Mouse (Mus musculus) adrenal gland (tissue): ENCODE data around the gene Klhdc8b.

Experiments used
- intact Hi-C: fragments of 180-260 bp; cut with DNase I; formaldehyde crosslinking; loops from one replicate; pipeline ENCODE4 v1.15.1; 2025
- long read RNA-seq, 2 experiments: library from polyadenylated mRNA; unstranded; transcript quantifications; one replicate each; pipeline ENCODE4 v2.0.0; 2020; ENCODE audit warnings: borderline replicate concordance in 1 of 2; ENCODE audit not compliant: insufficient replicate concordance in 1 of 2

Klhdc8b gene
- long read RNA-seq, experiment 1, transcript Klhdc8b-201 (6 exons, 1,897 nt) = major isoform, 5 of 9 reads
- long read RNA-seq, experiment 1, partial matches to known transcripts = 2 of 9 reads
- long read RNA-seq, experiment 1, other reads (novel, unspliced or antisense) = 2 of 9 reads
- long read RNA-seq, experiment 2, transcript Klhdc8b-201 (6 exons, 1,897 nt) = major isoform, 12 of 16 reads
- long read RNA-seq, experiment 2, partial matches to known transcripts = 2 of 16 reads
- long read RNA-seq, experiment 2, other reads (novel, unspliced or antisense) = 1 of 16 reads

GRCm38 (mm10) chr9:108461181-108461631, at the start of gene Klhdc8b:
Gene Klhdc8b, minus strand, starts transcription at chr9:108461581.
- intact Hi-C loops = no loop called here

- intact Hi-C loops = no loop called here
These were observed 47.4 kb upstream of the Klhdc8b start for GRCm38 (mm10) chr9:108508776-108509175.

GRCm38 (mm10) chr9:108507619-108508434, 46.4 kb upstream of the Klhdc8b start, which contains the start of gene Qars:
Gene Qars, plus strand, starts transcription at chr9:108507706.
- intact Hi-C loops = no loop called here

- intact Hi-C loops = no loop called here
These were observed 45.5 kb upstream of the Klhdc8b start for GRCm38 (mm10) chr9:108506901-108507300.

GRCm38 (mm10) chr9:108499943-108500342, 38.6 kb upstream of the Klhdc8b start:
- intact Hi-C loops = no loop called here

- intact Hi-C loops = no loop called here
These were observed 37.9 kb upstream of the Klhdc8b start for GRCm38 (mm10) chr9:108499231-108499630.

GRCm38 (mm10) chr9:108494905-108495304, 33.5 kb upstream of the Klhdc8b start:
- intact Hi-C loops = no loop called here

GRCm38 (mm10) chr9:108494146-108494825, 32.9 kb upstream of the Klhdc8b start:
- intact Hi-C loops = no loop called here

GRCm38 (mm10) chr9:108493246-108493645, 31.9 kb upstream of the Klhdc8b start:
- intact Hi-C loops = no loop called here

GRCm38 (mm10) chr9:108492043-108492750, 30.8 kb upstream of the Klhdc8b start:
- intact Hi-C loops = no loop called here

- intact Hi-C loops = no loop called here
These were observed 29.9 kb upstream of the Klhdc8b start for GRCm38 (mm10) chr9:108491286-108491580.

- intact Hi-C loops = no loop called here
These were observed 29.3 kb upstream of the Klhdc8b start, which contains the start of gene Usp19 for GRCm38 (mm10) chr9:108490559-108491285. Gene Usp19, plus strand, starts transcription at chr9:108490602.

GRCm38 (mm10) chr9:108489702-108490558, 28.5 kb upstream of the Klhdc8b start:
- intact Hi-C loops = no loop called here

- intact Hi-C loops = no loop called here
These were observed 27.8 kb upstream of the Klhdc8b start for GRCm38 (mm10) chr9:108489215-108489614.

GRCm38 (mm10) chr9:108488403-108488802, 27.0 kb upstream of the Klhdc8b start:
- intact Hi-C loops = no loop called here

GRCm38 (mm10) chr9:108486973-108487530, 25.7 kb upstream of the Klhdc8b start:
- intact Hi-C loops = no loop called here

GRCm38 (mm10) chr9:108485301-108485875, 24.0 kb upstream of the Klhdc8b start:
- intact Hi-C loops = no loop called here

GRCm38 (mm10) chr9:108484021-108484420, 22.6 kb upstream of the Klhdc8b start:
- intact Hi-C loops = no loop called here
